Mouse (Mus musculus): ENCODE measurements around the gene Lyzl4.

The Lyzl4 gene

DNA sequence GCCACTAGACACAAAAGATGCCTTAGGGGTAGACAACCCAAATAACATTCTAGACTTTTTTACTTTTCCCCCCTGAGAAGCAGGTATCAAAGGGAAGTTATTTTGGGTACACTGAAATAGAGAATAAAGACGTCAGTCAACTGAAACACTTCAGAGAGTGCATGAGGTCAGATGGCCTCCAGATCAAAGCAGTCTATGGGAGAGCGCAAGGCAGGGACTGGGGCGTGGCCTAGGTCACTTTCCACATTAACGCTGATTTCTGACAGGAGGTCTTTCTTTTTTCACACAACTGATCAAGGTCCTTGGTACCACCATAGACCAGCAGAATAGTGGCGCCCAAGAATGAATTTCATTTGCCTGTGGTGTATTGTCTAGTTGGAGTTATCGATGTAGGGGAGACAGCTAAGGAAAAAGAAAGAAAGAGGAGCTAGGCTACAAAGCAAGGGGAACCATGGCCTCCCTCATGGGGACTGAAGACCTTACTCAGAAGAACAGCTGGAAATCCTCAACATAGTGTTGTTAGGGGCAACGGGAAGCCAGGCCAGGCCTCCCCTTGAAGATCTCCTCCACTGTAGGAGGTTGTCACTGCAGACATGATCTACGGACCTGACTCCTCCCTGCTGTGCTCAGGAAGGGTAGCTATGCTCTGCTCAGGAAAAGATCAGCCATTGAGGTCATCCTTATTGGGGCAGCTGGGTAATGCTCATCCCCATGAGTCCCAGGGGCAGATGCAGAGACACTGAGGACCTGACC lies 113.1 kb downstream of the Lyzl4 start:
- DNase-seq (ENCODE audit: low spot score in 2 of 2), result no peak
